Mouse (Mus musculus): ENCODE measurements around the gene Bicdl2.
A peak's percentile ranks its signal among the peaks of the same experiment; 100 is the strongest.

Gene Bicdl2

GRCm38 (mm10) chr17:23674271-23674952 is 14.1 kb downstream of the Bicdl2 start:
- no peak for DNase-seq (ENCODE audit: low spot score)

- DNase-seq (ENCODE audit: low spot score) = no peak
Observed at GRCm38 (mm10) chr17:23675127-23675526, 14.8 kb downstream of the Bicdl2 start.

- DNase-seq (ENCODE audit: low spot score) = no peak
Observed at GRCm38 (mm10) chr17:23675564-23676281, 15.4 kb downstream of the Bicdl2 start.

- DNase-seq (ENCODE audit: low spot score) = no peak
Observed at GRCm38 (mm10) chr17:23676473-23677031, 16.2 kb downstream of the Bicdl2 start.

GRCm38 (mm10) chr17:23677236-23677679 is 17.0 kb downstream of the Bicdl2 start, which contains the start of gene Tnfrsf12a:
Gene Tnfrsf12a, minus strand, starts transcription at chr17:23677468.
- DNase-seq (ENCODE audit: low spot score) = no peak

GRCm38 (mm10) chr17:23679127-23679835 is 19.0 kb downstream of the Bicdl2 start, which contains the start of gene Cldn6:
Gene Cldn6, plus strand, starts transcription at chr17:23679249.
- no peak for DNase-seq (ENCODE audit: low spot score)

GRCm38 (mm10) chr17:23680336-23680735 is 20.0 kb downstream of the Bicdl2 start:
- no peak for DNase-seq (ENCODE audit: low spot score)

- DNase-seq (ENCODE audit: low spot score) = no peak
Observed at GRCm38 (mm10) chr17:23681086-23681485, 20.8 kb downstream of the Bicdl2 start.

- no peak for DNase-seq (ENCODE audit: low spot score)
Observed at GRCm38 (mm10) chr17:23682092-23682491, 21.8 kb downstream of the Bicdl2 start.

GRCm38 (mm10) chr17:23682530-23682929 is 22.2 kb downstream of the Bicdl2 start:
- DNase-seq (ENCODE audit: low spot score) = no peak

GRCm38 (mm10) chr17:23683226-23683625 is 22.9 kb downstream of the Bicdl2 start:
- no peak for DNase-seq (ENCODE audit: low spot score)

- no peak for DNase-seq (ENCODE audit: low spot score)
Observed at GRCm38 (mm10) chr17:23683856-23684672, 23.8 kb downstream of the Bicdl2 start, which contains the start of gene Cldn9. Gene Cldn9, minus strand, starts transcription at chr17:23684026.

GRCm38 (mm10) chr17:23694491-23694890 is 34.2 kb downstream of the Bicdl2 start:
- DNase-seq (ENCODE audit: low spot score) = no peak

GRCm38 (mm10) chr17:23695801-23696200 is 35.5 kb downstream of the Bicdl2 start:
- DNase-seq (ENCODE audit: low spot score) = no peak

GRCm38 (mm10) chr17:23699131-23700077 is 39.1 kb downstream of the Bicdl2 start:
- no peak for DNase-seq (ENCODE audit: low spot score)

GRCm38 (mm10) chr17:23700079-23700478 is 39.8 kb downstream of the Bicdl2 start:
- peak; percentile 63 for DNase-seq (ENCODE audit: low spot score)

- DNase-seq (ENCODE audit: low spot score) = no peak
Observed at GRCm38 (mm10) chr17:23703301-23703700, 43.0 kb downstream of the Bicdl2 start.

GRCm38 (mm10) chr17:23704741-23705140 is 44.4 kb downstream of the Bicdl2 start:
- no peak for DNase-seq (ENCODE audit: low spot score)

GRCm38 (mm10) chr17:23705525-23706104 is 45.3 kb downstream of the Bicdl2 start:
- no peak for DNase-seq (ENCODE audit: low spot score)

GRCm38 (mm10) chr17:23706212-23706611 is 45.9 kb downstream of the Bicdl2 start:
- no peak for DNase-seq (ENCODE audit: low spot score)
